Mouse (Mus musculus) embryonic facial prominence, embryonic 14.5 days (tissue): ENCODE measurements around the gene Gnaq. TPM values are rescaled to one million over a fixed set of nuclear protein-coding genes. Genes with fewer than 3 reads are reported as not detected.

Experiments
- ATAC-seq: fragments of 200-750 bp; cut with Nextera tagmentation; 2 replicates; pipeline ENCODE4 v1.8.0; 2017; ENCODE audit warnings: low read depth, moderate number of reproducible peaks, moderate TSS enrichment
- DNase-seq: peaks from one replicate; pipeline ENCODE4 v3.0.0-alpha.2; 2015; ENCODE audit warnings: low spot score
- H3K27ac ChIP-seq: fragments of 300-500 bp; sonication (generic); replicated peaks from 2 replicates; pipeline ENCODE4 v1.5.1; 2014; ENCODE audit warnings: low read depth, mild to moderate bottlenecking, low read length, moderate library complexity
- H3K27me3 ChIP-seq: fragments of 300-500 bp; sonication (generic); replicated peaks from 2 replicates; pipeline ENCODE4 v1.6.1; 2014; ENCODE audit warnings: low read length; ENCODE audit not compliant: control insufficient read depth, insufficient read depth
- H3K36me3 ChIP-seq: fragments of 300-500 bp; sonication (generic); 2 replicates; pipeline ENCODE4 v1.6.1; 2014; ENCODE audit warnings: low read length, mixed read lengths; ENCODE audit not compliant: control insufficient read depth, insufficient read depth
- H3K4me1 ChIP-seq: fragments of 300-500 bp; sonication (generic); 2 replicates; pipeline ENCODE4 v1.6.1; 2014; ENCODE audit warnings: antibody characterized with exemption, low read length; ENCODE audit not compliant: control insufficient read depth, insufficient read depth
- H3K4me2 ChIP-seq: fragments of 300-500 bp; sonication (generic); 2 replicates; pipeline ENCODE4 v1.6.1; 2014; ENCODE audit warnings: low read depth, mild to moderate bottlenecking, low read length, moderate library complexity, mixed read lengths
- H3K4me3 ChIP-seq: fragments of 300-500 bp; sonication (generic); 2 replicates; pipeline ENCODE4 v1.5.1; 2014; ENCODE audit warnings: low read depth, mild to moderate bottlenecking, low read length
- H3K9ac ChIP-seq: fragments of 300-500 bp; sonication (generic); 2 replicates; pipeline ENCODE4 v1.6.1; 2014; ENCODE audit warnings: low read depth, mild to moderate bottlenecking, low read length, moderate library complexity, mixed read lengths
- H3K9me3 ChIP-seq: fragments of 300-500 bp; sonication (generic); 2 replicates; pipeline ENCODE4 v1.6.1; 2016; ENCODE audit warnings: low read length; ENCODE audit not compliant: control insufficient read depth
- WGBS: fragments of 180-500 bp; shearing (Covaris S2); extraction: QIAGEN DNeasy Blood & Tissue Kit; methylation state at CpG from one replicate; pipeline ENCODE4 v1.1.7; 2014; 5-methylcytosine and 5-hydroxymethylcytosine counted together
- polyA plus RNA-seq: library from polyadenylated mRNA; unstranded; fragments of >200 nt; fragmentation: Nextera tagmentation; extraction: Ambion mirVana; gene quantifications from 2 replicates; pipeline ENCODE4 v1.2.1, GENCODE M21; 2014

The Gnaq gene
- polyA plus RNA-seq, 1 experiment from 2014 or later = 18.3 TPM

DNA sequence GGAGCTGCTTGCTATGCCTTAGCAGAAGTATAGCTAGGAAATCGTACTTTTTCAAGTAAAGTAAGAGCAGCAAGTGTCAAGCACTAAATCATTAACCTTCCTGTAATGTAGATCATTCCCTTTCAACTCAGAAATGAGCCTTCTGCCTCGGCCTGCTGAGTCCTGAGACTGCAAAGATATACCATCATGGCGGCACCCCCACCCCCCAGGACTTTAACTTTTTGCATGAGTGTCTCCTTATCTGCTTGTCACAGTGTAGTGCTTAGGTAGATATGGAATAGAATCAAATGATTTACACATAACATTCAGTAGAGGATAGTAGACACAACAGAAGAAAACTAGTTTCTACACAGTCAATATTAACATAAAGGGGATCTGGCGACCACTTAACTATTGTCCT is 167.8 kb downstream of the Gnaq start:
- DNase-seq (no peak), ATAC-seq (no peak)
- Histone ChIP-seq H3K4me1 (no peaks in the 10 kb centered on the region), H3K9me3 (no peaks in the 10 kb centered on the region), H3K4me2 (no peak overlapping the region), H3K27ac (no peak overlapping the region), H3K36me3 (no peaks in the 10 kb centered on the region), H3K4me3 (no peak overlapping the region), H3K9ac (no peak overlapping the region), H3K27me3 (no peaks in the 10 kb centered on the region)
- whole genome bisulfite sequencing = 85% methylated on average over 4 of the region's 4 CpGs

DNA sequence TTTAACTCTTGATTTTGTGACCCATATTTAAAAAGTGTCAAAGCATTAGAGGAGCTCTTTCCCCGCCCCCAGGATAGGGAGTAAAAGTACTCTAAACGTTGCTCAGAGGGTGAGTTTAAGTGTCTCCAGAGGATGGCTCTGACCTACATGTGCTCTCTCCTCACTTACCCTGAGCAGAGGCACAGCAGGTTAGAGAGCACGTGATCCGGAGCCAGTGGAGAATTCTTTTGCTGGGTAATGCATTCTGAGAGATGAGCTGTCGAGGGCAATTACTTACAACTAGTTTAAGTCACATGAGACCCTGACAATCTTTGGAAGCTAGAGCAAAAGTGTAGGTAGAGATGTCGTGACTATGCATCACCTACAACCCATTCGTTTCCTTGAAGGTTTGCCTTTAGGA is 168.7 kb downstream of the Gnaq start:
- 62% methylated on average over 7 of the region's 7 CpGs for WGBS
- H3K36me3 ChIP-seq = no peaks in the 10 kb centered on the region
- ATAC-seq = 0 out of 2 replicates have a peak, but pooled peaks have one; percentile 55

DNA sequence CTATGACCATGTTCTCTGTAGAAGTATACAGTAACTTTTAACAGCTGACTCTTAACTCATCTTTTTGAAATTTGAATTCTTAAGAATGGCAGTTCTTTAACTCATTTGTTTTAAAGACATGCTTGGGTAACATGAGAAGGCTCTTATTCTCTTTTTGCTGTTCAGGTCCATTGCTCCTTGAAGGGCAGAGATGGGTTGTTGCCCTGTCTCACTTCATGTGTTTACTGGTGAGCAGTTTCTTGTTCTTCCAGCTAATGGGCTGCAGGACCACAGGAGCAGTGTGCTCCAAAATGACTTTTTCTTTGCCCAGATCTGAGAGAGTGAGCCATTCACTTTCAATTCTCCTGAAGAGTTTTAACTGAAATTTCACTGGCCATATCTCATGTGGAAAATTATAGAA is 176.4 kb downstream of the Gnaq start:
- no peaks in the 10 kb centered on the region for H3K27me3 ChIP-seq
- H3K9ac ChIP-seq = no peak overlapping the region
- H3K4me3 ChIP-seq = no peak overlapping the region
- DNase-seq (no peak), ATAC-seq (no peak)
- no peaks in the 10 kb centered on the region for H3K9me3 ChIP-seq
- no peak overlapping the region for H3K4me2 ChIP-seq
- H3K4me1 ChIP-seq = no peaks in the 10 kb centered on the region; the same call in 1 of the 2 replicates
- no peak overlapping the region for H3K27ac ChIP-seq
- no peaks in the 10 kb centered on the region for H3K36me3 ChIP-seq

More for the DNA sequence above, 168.7 kb downstream of the Gnaq start:
- Histone ChIP-seq H3K9me3 (no peaks in the 10 kb centered on the region), H3K4me2 (no peak overlapping the region), H3K4me1 (no peaks in the 10 kb centered on the region), H3K27me3 (no peaks in the 10 kb centered on the region), H3K9ac (no peak overlapping the region), H3K4me3 (no peak overlapping the region), H3K27ac (no peak overlapping the region)
- DNase-seq = no peak

DNA sequence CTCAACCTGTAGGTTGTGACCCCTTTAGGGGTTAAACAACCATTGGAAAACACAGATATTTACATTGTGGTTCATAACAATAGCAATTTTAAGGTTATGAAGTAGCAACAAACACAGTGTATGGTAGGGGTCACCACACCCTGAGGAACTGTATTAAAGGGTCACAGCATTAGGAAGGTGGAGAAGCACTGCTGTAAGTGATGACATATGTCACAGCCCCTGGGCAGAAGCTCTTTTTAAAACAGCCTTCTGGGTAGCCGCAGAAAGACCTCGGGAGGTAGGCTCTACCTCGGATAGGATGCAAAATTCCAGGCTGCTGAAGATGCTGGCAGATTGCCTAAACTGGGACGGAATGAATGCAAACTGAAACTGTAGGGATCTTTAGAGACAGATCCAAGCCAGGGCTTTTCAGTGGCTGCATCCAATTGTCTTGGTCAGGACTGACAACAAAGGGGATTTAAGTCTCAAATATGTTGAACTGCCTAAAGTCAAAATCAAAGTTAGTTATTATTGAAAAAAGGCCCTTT is 181.7 kb downstream of the Gnaq start:
- no peak overlapping the region for H3K4me2 ChIP-seq
- H3K27me3 ChIP-seq = no peaks in the 10 kb centered on the region
- H3K9ac ChIP-seq = no peak overlapping the region
- peak; percentile 65 for DNase-seq
- H3K4me1 ChIP-seq = peaks cover 4% of the 10 kb centered on the region; the same call in 1 of the 2 replicates
- 0 out of 2 replicates have a peak, but pooled peaks cover 3% of the 10 kb centered on the region for H3K36me3 ChIP-seq
- WGBS = 13% methylated on average over 4 of the region's 4 CpGs
- ATAC-seq = no peak
- no peak overlapping the region for H3K27ac ChIP-seq
- H3K9me3 ChIP-seq = no peaks in the 10 kb centered on the region
- H3K4me3 ChIP-seq = no peak overlapping the region

DNA sequence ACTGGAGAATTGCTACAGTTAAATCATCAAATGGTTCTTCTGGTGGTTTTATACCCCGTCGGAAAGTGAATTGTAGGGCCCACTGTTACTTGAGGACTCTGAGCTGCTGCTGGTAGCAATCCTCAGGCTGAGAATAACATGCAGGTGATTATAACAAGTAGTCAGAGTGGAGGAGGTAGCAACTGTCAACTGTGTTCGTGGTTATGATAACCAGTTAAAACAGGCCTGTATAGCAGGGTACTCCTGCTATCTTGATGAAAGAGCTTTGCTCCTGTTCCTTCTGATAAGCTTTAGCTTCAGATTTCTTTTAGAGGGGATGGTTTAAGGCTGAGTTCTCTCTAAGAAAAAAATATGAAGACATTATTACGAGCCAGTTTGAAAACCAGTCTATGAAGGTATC is 182.9 kb downstream of the Gnaq start:
- H3K4me3 ChIP-seq = no peak overlapping the region
- peaks cover 4% of the 10 kb centered on the region; the same call in 1 of the 2 replicates for H3K4me1 ChIP-seq
- ATAC-seq (no peak), DNase-seq (no peak)
- H3K27ac ChIP-seq = no peak overlapping the region
- H3K9ac ChIP-seq = no peak overlapping the region
- H3K9me3 ChIP-seq = no peaks in the 10 kb centered on the region
- 0 out of 2 replicates have a peak, but pooled peaks cover 3% of the 10 kb centered on the region for H3K36me3 ChIP-seq
- H3K27me3 ChIP-seq = no peaks in the 10 kb centered on the region
- H3K4me2 ChIP-seq = no peak overlapping the region
- WGBS = 87% methylated on average over 4 of the region's 4 CpGs

DNA sequence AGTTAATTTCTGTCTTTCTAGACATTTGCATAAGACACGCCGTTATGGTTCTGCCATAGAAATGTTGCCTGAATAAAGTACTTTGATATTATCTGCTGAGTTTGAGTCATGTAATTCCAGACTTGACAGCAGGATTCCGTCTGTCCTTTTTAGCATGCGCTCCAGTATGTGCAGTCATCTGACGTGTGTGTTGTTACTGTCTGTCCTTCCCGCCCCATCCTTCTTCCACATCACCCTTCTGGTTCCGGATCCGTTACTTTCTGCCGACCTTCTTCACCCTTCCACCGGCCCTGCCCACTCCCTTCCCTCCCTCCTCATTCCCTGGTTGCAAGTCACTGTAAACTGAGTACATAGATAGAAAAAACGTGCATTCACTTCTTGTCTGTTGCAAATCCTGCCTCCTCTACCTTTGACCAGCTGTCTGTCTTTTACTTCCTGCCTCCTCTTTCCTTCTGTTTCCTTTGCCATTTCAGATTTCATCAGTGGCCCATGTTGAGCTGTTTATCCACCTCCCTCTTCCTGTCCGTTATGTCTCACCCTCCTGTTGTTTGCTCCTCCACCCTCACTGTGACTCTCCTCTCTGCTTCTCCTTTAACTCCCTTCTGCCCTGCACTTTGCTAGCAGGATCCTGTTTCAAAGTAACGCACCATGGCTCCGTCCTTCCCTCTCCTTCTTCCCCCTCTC is 185.6 kb downstream of the Gnaq start:
- ATAC-seq (no peak), DNase-seq (no peak)
- WGBS = 50% methylated on average over 14 of the region's 14 CpGs
- H3K9me3 ChIP-seq = no peaks in the 10 kb centered on the region
- H3K9ac ChIP-seq = no peak overlapping the region
- no peak overlapping the region for H3K4me3 ChIP-seq
- peaks cover 4% of the 10 kb centered on the region; the same call in 1 of the 2 replicates for H3K4me1 ChIP-seq
- H3K36me3 ChIP-seq = 0 out of 2 replicates have a peak, but pooled peaks cover 3% of the 10 kb centered on the region
- H3K4me2 ChIP-seq = no peak overlapping the region
- no peak overlapping the region for H3K27ac ChIP-seq
- no peaks in the 10 kb centered on the region for H3K27me3 ChIP-seq

DNA sequence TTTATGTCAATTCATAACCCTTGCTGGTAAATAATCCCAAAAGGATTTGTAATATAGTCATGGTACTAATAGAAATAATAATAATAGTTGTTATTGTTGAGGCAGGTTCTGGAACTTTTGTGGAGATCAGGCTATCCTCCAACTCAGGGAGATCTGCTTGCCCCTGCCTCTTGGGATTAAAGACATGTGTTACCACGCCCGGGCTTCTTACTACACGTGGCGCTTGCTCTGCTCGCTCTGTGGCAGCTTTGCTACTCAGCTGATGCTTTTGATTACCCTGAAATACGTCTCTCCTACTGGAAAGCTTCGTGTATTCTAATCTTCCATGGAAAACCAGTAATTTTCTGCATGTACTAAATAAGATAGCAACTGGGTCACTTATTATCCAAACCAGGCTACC is 187.4 kb downstream of the Gnaq start:
- peak; percentile 29 for DNase-seq
- H3K4me3 ChIP-seq = no peak overlapping the region
- H3K27ac ChIP-seq = no peak overlapping the region
- no peaks in the 10 kb centered on the region for H3K9me3 ChIP-seq
- H3K4me2 ChIP-seq = no peak overlapping the region
- WGBS = 40% methylated on average over 7 of the region's 7 CpGs
- ATAC-seq = no peak
- H3K27me3 ChIP-seq = no peaks in the 10 kb centered on the region
- H3K4me1 ChIP-seq = 0 out of 2 replicates have a peak, but pooled peaks cover 4% of the 10 kb centered on the region
- H3K36me3 ChIP-seq = 0 out of 2 replicates have a peak, but pooled peaks cover 3% of the 10 kb centered on the region
- H3K9ac ChIP-seq = no peak overlapping the region

DNA sequence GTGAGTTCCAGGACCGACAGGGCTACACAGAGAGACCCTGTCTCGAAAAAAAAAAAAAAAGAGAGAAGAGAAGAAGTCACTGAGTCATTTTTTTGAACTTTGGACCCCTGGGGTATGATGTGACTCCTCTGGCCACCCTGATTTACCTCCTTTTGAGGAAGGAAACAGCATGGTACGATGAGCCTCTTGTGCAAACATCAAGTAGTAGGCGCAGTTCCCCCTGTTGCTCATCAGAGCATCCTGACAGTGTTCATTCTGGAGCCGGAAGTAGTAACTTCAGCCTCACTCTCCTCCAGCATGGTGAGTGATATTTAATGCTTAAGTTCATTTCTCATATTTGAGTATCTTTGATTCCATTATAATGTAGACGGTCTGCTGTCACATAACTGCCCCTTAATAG is 190.4 kb downstream of the Gnaq start:
- WGBS = 88% methylated on average over 6 of the region's 6 CpGs
- no peak overlapping the region for H3K4me3 ChIP-seq
- ATAC-seq = no peak

DNA sequence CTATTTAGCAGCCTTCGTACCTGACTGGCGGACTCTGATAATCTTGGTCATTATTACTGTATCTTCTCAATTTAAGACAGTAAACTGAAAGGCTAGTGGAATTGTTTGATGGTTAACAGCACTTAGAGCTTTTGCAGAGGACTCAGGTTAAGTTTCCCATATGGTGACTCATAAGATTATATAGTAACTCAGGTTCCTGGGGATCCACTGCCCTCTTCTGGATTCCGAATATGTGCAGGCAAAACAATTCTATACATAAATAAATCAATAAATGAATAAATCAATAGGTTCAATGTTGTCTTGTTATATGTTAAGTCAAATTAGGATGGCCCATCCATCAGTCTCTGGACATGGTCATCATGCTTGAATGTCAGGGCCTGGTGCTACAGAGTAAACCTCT is 191.6 kb downstream of the Gnaq start:
- Histone ChIP-seq H3K4me3 (no peak overlapping the region), H3K4me1 (peaks cover 25% of the 10 kb centered on the region), H3K27ac (no peak overlapping the region), H3K4me2 (no peak overlapping the region), H3K27me3 (no peaks in the 10 kb centered on the region), H3K9me3 (no peaks in the 10 kb centered on the region), H3K36me3 (no peaks in the 10 kb centered on the region), H3K9ac (no peak overlapping the region)
- DNase-seq (no peak), ATAC-seq (no peak)
- WGBS = 89% methylated on average over 3 of the region's 3 CpGs

More for the DNA sequence above, 190.4 kb downstream of the Gnaq start:
- no peak for DNase-seq
- H3K9me3 ChIP-seq = no peaks in the 10 kb centered on the region
- no peaks in the 10 kb centered on the region for H3K36me3 ChIP-seq
- H3K27ac ChIP-seq = no peak overlapping the region
- H3K4me1 ChIP-seq = peaks cover 21% of the 10 kb centered on the region
- H3K27me3 ChIP-seq = no peaks in the 10 kb centered on the region
- no peak overlapping the region for H3K9ac ChIP-seq
- no peak overlapping the region for H3K4me2 ChIP-seq
